8 mouse cellular contexts compared by ENCODE assay signal in the genomic region with DNA sequence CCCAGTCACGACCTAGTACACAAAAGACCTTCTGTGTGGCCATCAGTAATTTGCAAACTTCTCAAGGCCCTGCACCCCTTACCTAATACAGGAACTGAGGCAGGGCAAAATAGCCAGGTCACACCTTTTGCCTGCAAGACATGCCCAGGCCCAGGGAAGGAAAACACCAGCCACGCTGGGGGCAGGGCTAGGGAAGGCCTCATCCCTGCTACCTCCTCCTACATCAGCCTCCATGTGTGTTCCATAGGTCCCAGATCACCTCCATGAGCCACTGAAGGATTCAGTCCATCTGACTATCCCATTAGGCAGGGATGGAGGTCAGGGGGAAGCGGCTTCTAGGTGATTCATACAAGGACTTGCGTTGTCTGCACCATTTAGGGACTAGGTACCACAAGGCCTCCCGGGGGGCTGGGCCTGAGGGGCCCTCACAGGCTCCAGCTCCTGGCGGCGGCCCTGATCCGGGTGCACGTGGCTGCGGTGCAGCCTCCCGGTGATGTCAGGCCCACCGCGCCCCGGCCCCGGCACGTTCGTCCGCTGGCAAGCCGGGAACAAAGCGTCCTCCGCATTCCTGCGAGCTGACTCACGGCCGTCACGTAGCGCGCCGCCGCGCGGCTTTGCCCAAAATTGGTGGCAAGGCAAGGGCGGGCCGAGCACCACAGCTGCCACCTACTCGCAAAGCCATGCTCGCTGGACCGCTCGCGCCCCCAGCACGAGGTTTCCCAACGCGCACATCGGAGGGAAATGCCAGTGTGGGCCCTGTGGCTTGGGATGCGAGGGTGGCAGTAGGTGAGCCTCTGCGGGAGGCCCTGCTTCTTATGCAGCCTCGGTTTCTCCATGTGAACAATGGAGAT. TPM values are rescaled to one million over a fixed set of nuclear protein-coding genes. Genes with fewer than 3 reads are reported as not detected.
DNase-seq lines count a peak whose midpoint lies in the region; ATAC-seq and TF ChIP-seq lines count a peak whose summit lies in the region.

No protein-coding gene starts in this region.

- H3K4me2 ChIP-seq in lung, embryonic 15.5 days = peak overlapping the region; percentile 55

- ATAC-seq in hematopoietic stem cell, adult 5-6 weeks (replicated peaks in 1 of 2; ENCODE audit: insufficient read depth in 1 of 2, low FRiP score in 2 of 2, low TSS enrichment in 1 of 2, low read depth in 1 of 2, poor library complexity in 2 of 2, severe bottlenecking in 2 of 2) = peak; percentile 33 to 75; a peak in 3 of 4 replicates
- ATAC-seq in lung, embryonic 15.5 days (ENCODE audit: borderline replicate concordance, extremely low read depth, low FRiP score, low TSS enrichment) = peak; percentile 82

- H3K27me3 ChIP-seq in E14TG2a.4 (ENCODE audit: insufficient read depth, low read length) = peaks cover 58% of the 10 kb centered on the region
- no peaks in the 10 kb centered on the region for H3K27me3 ChIP-seq in lung, embryonic 15.5 days

- TF ChIP-seq CTCF in E14TG2a.4 (conservative IDR thresholded peaks at IDR 0.05; ENCODE audit: low read length) = no peak
- TF ChIP-seq CTCF in brain, embryonic 14.5 days (IDR thresholded peaks at IDR 0.05; ENCODE audit: borderline replicate concordance, extremely low read depth, insufficient read depth, insufficient read length) = peak; percentile 13; the same call in 1 of the 2 replicates

- H3K9me3 ChIP-seq in E14TG2a.4 (ENCODE audit: low read length) = no peaks in the 10 kb centered on the region
- H3K9me3 ChIP-seq in lung, embryonic 15.5 days = no peaks in the 10 kb centered on the region

- peak overlapping the region; percentile 66 for H3K4me3 ChIP-seq in E14TG2a.4 (replicated peaks; ENCODE audit: low read length)
- 0 out of 2 replicates have a peak overlapping the region, but pooled peaks have one; percentile 14 for H3K4me3 ChIP-seq in lung, embryonic 15.5 days

- H3K27ac ChIP-seq in lung, embryonic 15.5 days = peak overlapping the region; percentile 69

- H3K9ac ChIP-seq in lung, embryonic 15.5 days = 0 out of 2 replicates have a peak overlapping the region, but pooled peaks have one; percentile 27

- no peaks in the 10 kb centered on the region for H3K36me3 ChIP-seq in E14TG2a.4 (ENCODE audit: insufficient read depth, low read length)
- H3K36me3 ChIP-seq in lung, embryonic 15.5 days = no peaks in the 10 kb centered on the region

- 0 out of 2 replicates have a peak, but pooled peaks have one; percentile 8 for TF ChIP-seq POLR2A in brain, embryonic 14.5 days (IDR thresholded peaks at IDR 0.05; ENCODE audit: borderline replicate concordance, extremely low read depth, insufficient read depth, insufficient read length, poor library complexity, severe bottlenecking)

- DNase-seq in brain, embryonic 14.5 days (ENCODE audit: low read depth) = peak; percentile 93
- DNase-seq in frontal cortex, adult 2 months (ENCODE audit: extremely low spot score in 1 of 2, low spot score in 1 of 2) = peak; percentile 53 to 90
- peak; percentile 55 for DNase-seq in layer of hippocampus, adult 9-11 months
- peak; percentile 75 for DNase-seq in retina, embryonic 14.5 days (ENCODE audit: low spot score)
- peak; percentile 88 for DNase-seq in urinary bladder, postnatal 25 days (ENCODE audit: low spot score)

- peaks cover 17% of the 10 kb centered on the region for H3K4me1 ChIP-seq in E14TG2a.4 (replicated peaks; ENCODE audit: low read depth, low read length)
- peaks cover 20% of the 10 kb centered on the region for H3K4me1 ChIP-seq in lung, embryonic 15.5 days

- WGBS in lung, embryonic 15.5 days = 4% methylated on average over 45 of the region's 45 CpGs

RNA-seq across cellular contexts. Expression of gene Edn2, which starts 12.5 kb away (rescaled TPM):
- 0.30 TPM in 1 of 2 replicates, not detected in the other for polyA plus RNA-seq in brain, embryonic 14.5 days (2012; rRNA removed)
- polyA plus RNA-seq in frontal cortex, adult 2 months (2012; rRNA removed) = 0.06 and 0.13 TPM in 2 replicates
- total RNA-seq in hematopoietic stem cell, adult 5-6 weeks (2017) = not detected in 2 replicates
- 0.76 and 1.0 TPM in 2 replicates for polyA plus RNA-seq in lung, embryonic 15.5 days (2015; fragmentation: Nextera tagmentation; extraction: Ambion mirVana)

Comparison
In these comparisons a context has a peak if more than half of its experiments do, and no peak if none do; other contexts are left out.
1. Peak in every context shown above with its lines: DNase-seq, ATAC-seq, H3K4me3 ChIP-seq and H3K27ac ChIP-seq.